Mouse (Mus musculus) thymus, adult 2 months (tissue): ENCODE data around the gene Fam240a. TPM values are rescaled to one million over a fixed set of nuclear protein-coding genes. Genes with fewer than 3 reads are reported as not detected.

Source experiments
- DNase-seq: peaks from one replicate; pipeline ENCODE4 v3.0.0; 2021
- H3K27ac ChIP-seq: fragments of 200-500 bp; 2 replicates; pipeline ENCODE4 v1.5.1; 2012; ENCODE audit warnings: low read length, control low read depth; ENCODE audit not compliant: control insufficient read depth, insufficient read depth
- H3K27me3 ChIP-seq: fragments of 200-500 bp; 2 replicates; pipeline ENCODE4 v1.6.1; 2012; ENCODE audit warnings: mild to moderate bottlenecking, low read length, moderate library complexity, mixed read lengths; ENCODE audit not compliant: control insufficient read depth, insufficient read depth
- H3K36me3 ChIP-seq: fragments of 200-500 bp; 2 replicates; pipeline ENCODE4 v1.6.1; 2012; ENCODE audit warnings: mild to moderate bottlenecking, low read length, moderate library complexity; ENCODE audit not compliant: control insufficient read depth, insufficient read depth
- H3K4me1 ChIP-seq: fragments of 200-500 bp; replicated peaks from 2 replicates; pipeline ENCODE4 v1.6.1; 2012; ENCODE audit warnings: low read length; ENCODE audit not compliant: control insufficient read depth, insufficient read depth
- H3K4me3 ChIP-seq: fragments of 200-500 bp; 2 replicates; pipeline ENCODE4 v1.5.1; 2012; ENCODE audit warnings: mild to moderate bottlenecking, low read length, control low read depth, moderate library complexity; ENCODE audit not compliant: control insufficient read depth, insufficient read depth
- CTCF ChIP-seq: fragments of 200-500 bp; IDR thresholded peaks from 2 replicates; pipeline ENCODE4 v1.5.1; 2012; ENCODE audit warnings: mild to moderate bottlenecking, control low read depth, low read length, moderate library complexity, borderline replicate concordance; ENCODE audit not compliant: control insufficient read depth, poor library complexity, insufficient read depth; ENCODE audit errors: extremely low read depth
- POLR2A ChIP-seq: fragments of 200-500 bp; IDR thresholded peaks from 2 replicates; pipeline ENCODE4 v1.6.1; 2012; ENCODE audit warnings: mild to moderate bottlenecking, low read length, control low read depth, moderate library complexity; ENCODE audit not compliant: control insufficient read depth, poor library complexity, insufficient read depth; ENCODE audit errors: extremely low read depth
- WGBS: fragments of 180-500 bp; shearing (Covaris S2); methylation state at CpG from one replicate; pipeline ENCODE4 v1.1.7; 2018; 5-methylcytosine and 5-hydroxymethylcytosine counted together
- polyA plus RNA-seq: library from polyadenylated mRNA; depleted of rRNA; stranded (reverse); fragments of >200 nt; gene quantifications from 2 replicates; pipeline ENCODE4 v1.2.3, GENCODE M21; 2012

The Fam240a gene
- polyA plus RNA-seq, 1 experiment: 0.74 TPM

DNA sequence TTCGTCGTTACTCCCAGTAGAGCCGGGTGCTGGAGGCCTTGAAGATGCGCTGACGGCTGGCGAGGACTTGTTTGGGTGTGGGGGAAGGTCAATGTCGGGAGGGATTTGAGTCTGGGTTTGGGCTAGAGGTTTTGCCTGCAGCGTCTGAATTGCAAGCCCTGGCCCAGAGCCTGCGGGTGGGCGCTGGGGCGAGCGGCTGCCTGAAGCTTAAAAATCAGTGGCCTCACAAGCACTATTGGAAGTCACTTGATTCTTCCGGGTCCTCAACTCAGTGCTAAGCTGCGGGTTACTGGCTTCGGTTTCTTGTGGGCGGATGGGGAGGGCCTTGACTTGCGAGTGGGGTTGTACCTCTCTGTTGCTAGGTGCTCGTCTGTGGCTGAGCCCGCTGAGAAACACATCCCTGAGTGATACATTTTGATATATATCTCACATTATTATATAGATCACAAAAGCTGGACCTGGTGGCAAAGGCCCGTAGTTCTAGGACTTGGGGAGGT is 29.9 kb upstream of the Fam240a start:
- H3K27ac ChIP-seq: peak overlapping the region; percentile 55; the same call in 1 of the 2 replicates
- peaks cover 12% of the 10 kb centered on the region for H3K4me1 ChIP-seq
- 21% methylated on average over 20 of the region's 20 CpGs for WGBS
- TF ChIP-seq POLR2A: no peak
- no peak for TF ChIP-seq CTCF
- H3K4me3 ChIP-seq: peak overlapping the region; percentile 16; the same call in 1 of the 2 replicates
- H3K27me3 ChIP-seq: no peaks in the 10 kb centered on the region
- peak; percentile 53 for DNase-seq
- H3K36me3 ChIP-seq: no peaks in the 10 kb centered on the region

DNA sequence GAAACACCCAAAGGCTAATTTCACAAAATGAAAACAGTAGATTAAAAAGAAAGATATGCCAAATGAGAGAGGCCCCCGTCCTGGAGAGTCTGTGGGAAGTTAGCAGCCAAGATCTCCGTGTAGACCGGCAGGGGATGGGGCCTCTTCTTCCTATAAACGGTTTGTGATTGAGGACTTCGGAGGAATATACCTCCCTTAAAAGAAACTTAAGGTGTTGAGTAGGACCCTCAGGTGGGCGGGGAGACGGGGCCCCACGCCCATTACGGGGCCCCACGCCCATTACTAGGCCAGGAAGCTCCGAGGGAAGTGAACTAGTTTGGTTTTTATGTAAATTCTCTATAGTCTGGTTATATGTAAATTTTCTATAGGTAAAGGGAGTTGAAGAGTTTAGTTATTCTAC is 29.3 kb upstream of the Fam240a start, which contains the start of gene Tdgf1:
TSS of gene Tdgf1 (minus strand) at position 233 of the 400 bp plus-strand sequence.
- Histone ChIP-seq H3K36me3 (no peaks in the 10 kb centered on the region), H3K27ac (peak within 1 kb of the TSS; percentile 55; the same call in 1 of the 2 replicates), H3K4me3 (peak within 1 kb of the TSS; percentile 16; the same call in 1 of the 2 replicates), H3K27me3 (no peaks in the 10 kb centered on the region), H3K4me1 (peaks cover 13% of the 10 kb centered on the region)
- TF ChIP-seq CTCF: no peak
- TF ChIP-seq POLR2A: no peak
- 67% methylated on average over 11 of the region's 11 CpGs for WGBS
- DNase-seq: no peak

DNA sequence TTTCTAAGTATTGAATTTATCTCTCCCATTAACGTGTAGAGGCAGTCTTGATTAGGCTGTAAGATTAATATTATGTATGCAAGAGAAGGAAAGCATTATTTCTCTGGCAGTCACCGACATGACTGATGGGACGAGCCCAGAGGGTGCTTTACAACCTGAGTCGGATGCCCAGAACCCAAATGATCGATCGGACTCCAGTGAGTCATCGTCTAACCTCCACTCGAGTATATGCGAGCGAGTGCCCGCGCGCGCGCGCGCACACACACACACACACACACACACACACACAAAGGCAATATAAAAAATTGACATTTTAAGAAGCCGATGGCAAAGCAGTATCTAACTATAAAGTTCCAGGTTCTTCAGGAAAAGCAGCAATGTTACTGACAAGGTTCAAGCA is 28.7 kb upstream of the Fam240a start:
- H3K27ac ChIP-seq: no peak overlapping the region
- peaks cover 13% of the 10 kb centered on the region for H3K4me1 ChIP-seq
- 78% methylated on average over 18 of the region's 18 CpGs for WGBS
- no peak overlapping the region for H3K4me3 ChIP-seq
- no peaks in the 10 kb centered on the region for H3K36me3 ChIP-seq
- no peak for TF ChIP-seq CTCF
- no peak for TF ChIP-seq POLR2A
- DNase-seq: no peak
- H3K27me3 ChIP-seq: no peaks in the 10 kb centered on the region

DNA sequence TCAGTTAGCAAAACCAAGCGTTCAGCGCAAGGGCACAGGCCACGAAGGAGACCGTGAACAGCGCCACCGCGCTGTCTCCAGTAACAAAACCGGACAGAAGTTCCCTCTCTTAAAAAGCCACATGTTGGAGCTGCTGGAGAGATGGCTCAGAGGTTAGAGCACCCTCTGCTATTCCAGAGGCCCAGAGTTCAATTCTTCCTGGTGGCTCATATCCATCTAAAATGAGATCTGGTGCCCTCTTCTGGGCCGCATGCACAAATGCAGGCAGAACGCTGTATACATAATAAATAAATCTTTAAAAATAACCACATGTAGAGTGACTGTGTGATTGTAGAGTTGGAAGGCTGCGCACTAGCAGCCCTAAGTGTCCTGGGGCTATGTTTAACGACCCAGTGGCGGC is 27.6 kb upstream of the Fam240a start:
- DNase-seq: peak; percentile 40
- H3K27ac ChIP-seq: no peak overlapping the region
- peak; percentile 27; the same call in 1 of the 2 replicates for TF ChIP-seq CTCF
- no peak for TF ChIP-seq POLR2A

DNA sequence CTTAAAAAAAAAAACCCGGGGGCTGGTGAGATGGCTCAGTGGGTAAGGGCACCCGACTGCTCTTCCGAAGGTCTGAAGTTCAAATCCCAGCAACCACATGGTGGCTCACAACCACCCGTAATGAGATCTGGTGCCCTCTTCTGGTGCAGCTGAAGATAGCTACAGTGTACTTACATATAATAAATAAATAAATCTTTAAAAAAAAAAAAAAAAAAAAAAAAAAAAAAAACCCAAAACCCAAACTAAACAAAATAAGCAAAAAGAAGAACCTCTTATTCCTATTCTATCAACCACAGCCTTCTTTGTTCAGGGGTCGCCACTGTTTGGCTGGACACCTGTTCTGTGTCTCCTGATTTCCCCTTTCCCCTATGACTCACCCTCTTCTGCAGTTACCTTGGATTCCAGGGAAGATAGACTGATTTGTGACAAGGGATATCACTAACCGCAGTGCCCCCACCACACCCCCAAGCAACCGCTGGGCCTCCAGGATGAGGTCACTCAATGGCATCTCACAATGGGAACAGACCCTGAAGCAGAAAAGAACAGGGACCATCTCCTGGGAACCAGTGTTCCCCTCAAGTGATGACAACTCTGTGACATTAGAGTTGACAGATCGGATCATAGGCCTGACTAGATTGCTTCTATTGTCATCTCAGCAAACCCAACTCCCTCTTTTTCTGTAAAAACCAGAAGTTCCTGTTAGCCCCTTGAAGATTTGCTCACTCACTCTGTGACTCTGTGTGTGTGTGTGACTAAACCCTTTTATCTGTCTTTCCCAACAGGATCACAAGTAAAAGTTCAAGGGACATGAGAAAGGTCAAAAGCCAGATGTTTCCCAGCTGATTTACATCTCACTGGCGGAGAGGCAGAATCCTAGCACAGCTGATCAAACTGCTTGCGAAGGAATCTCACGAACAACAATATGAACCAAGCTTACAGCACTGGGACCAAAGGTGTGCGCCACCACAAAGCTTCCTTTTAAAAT is 21.1 kb upstream of the Fam240a start:
- peak; percentile 19 for DNase-seq
- Histone ChIP-seq H3K4me1 (peaks cover 6% of the 10 kb centered on the region), H3K36me3 (no peaks in the 10 kb centered on the region), H3K27ac (no peak overlapping the region), H3K4me3 (no peak overlapping the region), H3K27me3 (no peaks in the 10 kb centered on the region)
- TF ChIP-seq POLR2A (no peak), CTCF (no peak)
- 77% methylated on average over 12 of the region's 12 CpGs for WGBS

More for the DNA sequence above, 27.6 kb upstream of the Fam240a start:
- 58% methylated on average over 13 of the region's 13 CpGs for WGBS
- Histone ChIP-seq H3K4me3 (no peak overlapping the region), H3K27me3 (no peaks in the 10 kb centered on the region), H3K36me3 (no peaks in the 10 kb centered on the region), H3K4me1 (peaks cover 13% of the 10 kb centered on the region)

DNA sequence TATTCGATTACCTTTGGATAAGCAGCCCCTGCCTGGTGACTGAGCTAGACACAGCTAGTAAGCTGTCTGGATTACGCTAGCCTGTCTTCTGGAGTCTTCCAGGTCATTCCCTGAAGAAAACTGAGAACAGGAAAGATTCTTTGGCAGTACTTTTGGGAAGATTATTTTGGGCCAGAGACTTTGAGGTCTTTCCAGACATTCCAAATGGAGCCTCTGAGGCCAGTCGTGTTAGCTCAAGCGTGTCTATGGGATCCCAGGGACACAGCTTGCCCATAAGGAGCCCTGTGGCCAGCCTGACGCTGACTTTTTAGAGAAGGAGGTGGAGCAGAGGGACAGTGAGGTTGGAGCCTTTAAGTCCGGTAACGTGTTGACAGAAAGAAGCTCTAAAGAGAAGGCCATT is 19.3 kb upstream of the Fam240a start:
- Histone ChIP-seq H3K27me3 (no peaks in the 10 kb centered on the region), H3K27ac (no peak overlapping the region), H3K36me3 (no peaks in the 10 kb centered on the region), H3K4me1 (peaks cover 4% of the 10 kb centered on the region), H3K4me3 (no peak overlapping the region)
- TF ChIP-seq CTCF: no peak
- no peak for TF ChIP-seq POLR2A
- WGBS: 94% methylated on average over 7 of the region's 7 CpGs
- DNase-seq: no peak
